Comparison of ENCODE assay signal across 8 mouse cellular contexts in the genomic region with DNA sequence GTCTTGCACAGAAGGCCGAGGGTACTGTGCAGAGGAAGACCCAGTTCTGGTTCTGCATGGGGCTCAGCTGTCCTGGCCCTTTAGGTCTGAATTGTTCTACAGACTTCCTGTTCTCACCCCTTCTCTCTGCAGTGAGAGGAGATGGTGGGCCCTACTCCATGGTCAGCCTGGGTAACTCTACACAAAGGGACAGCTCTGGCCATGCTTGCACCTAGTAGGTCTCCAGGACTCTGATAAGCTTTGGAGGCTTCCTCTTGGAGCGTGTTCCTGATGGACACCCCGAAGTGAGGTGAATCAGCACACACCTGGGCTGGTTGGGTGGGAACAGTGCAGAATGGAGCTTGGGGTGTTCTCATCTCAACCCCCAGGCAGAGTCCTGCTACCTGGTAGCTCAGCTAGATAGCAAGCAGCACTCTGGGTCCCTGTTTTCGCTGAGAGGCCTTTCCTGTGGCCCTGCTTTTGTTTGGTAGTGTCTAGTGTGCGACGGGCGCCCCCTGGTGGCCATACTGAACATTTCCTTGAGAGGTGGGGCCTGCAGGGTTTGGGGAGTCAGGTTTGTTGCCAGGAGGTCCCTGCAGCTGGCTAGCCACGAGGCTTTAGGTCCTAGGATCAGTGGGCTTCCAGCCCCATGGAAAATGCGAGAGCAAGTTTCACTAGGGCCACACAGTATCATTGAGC. TPM values are rescaled to one million over a fixed set of nuclear protein-coding genes. Genes with fewer than 3 reads are reported as not detected.
DNase-seq lines count a peak whose midpoint lies in the region; ATAC-seq lines count a peak whose summit lies in the region.

No protein-coding gene starts in this region.

- H3K4me3 ChIP-seq in intestine, embryonic 16.5 days (ENCODE audit: low read length) = no peak overlapping the region
- no peak overlapping the region for H3K4me3 ChIP-seq in midbrain, embryonic 11.5 days (ENCODE audit: low read depth, low read length)

- H3K9me3 ChIP-seq in intestine, embryonic 16.5 days (ENCODE audit: control insufficient read depth, low read length) = no peaks in the 10 kb centered on the region
- no peaks in the 10 kb centered on the region for H3K9me3 ChIP-seq in midbrain, embryonic 11.5 days (ENCODE audit: control insufficient read depth, low read length)

- peaks cover 29% of the 10 kb centered on the region for H3K4me1 ChIP-seq in intestine, embryonic 16.5 days (ENCODE audit: control insufficient read depth, insufficient read depth, low read length)
- H3K4me1 ChIP-seq in midbrain, embryonic 11.5 days (ENCODE audit: control insufficient read depth, insufficient read depth, low read length) = 0 out of 2 replicates have a peak, but pooled peaks cover 3% of the 10 kb centered on the region

- intact Hi-C loops in gastrocnemius, postnatal 36 days (cut with DNase I) = loop anchor here (1.0 to 10.0 kb wide), 2 partner anchors 72 to 162 kb away; no protein-coding TSS in a partner anchor
- intact Hi-C loops in left cerebral cortex, postnatal 25 days (cut with DNase I) = loop anchor here (1.0 to 10.0 kb wide), 2 partner anchors 72 to 142 kb away; no protein-coding TSS in a partner anchor

- 24% methylated on average over 9 of the region's 9 CpGs for WGBS in intestine, embryonic 16.5 days
- WGBS in midbrain, embryonic 11.5 days = 30% methylated on average over 9 of the region's 9 CpGs

- no peak overlapping the region for H3K4me2 ChIP-seq in intestine, embryonic 16.5 days (ENCODE audit: low read depth, low read length)
- H3K4me2 ChIP-seq in midbrain, embryonic 11.5 days = no peak overlapping the region

- ATAC-seq in intestine, embryonic 16.5 days = peak; percentile 45
- peak; percentile 86 for ATAC-seq in midbrain, embryonic 11.5 days (ENCODE audit: low FRiP score)

- H3K27me3 ChIP-seq in intestine, embryonic 16.5 days (replicated peaks; ENCODE audit: control insufficient read depth, insufficient read depth, low read length) = no peaks in the 10 kb centered on the region
- H3K27me3 ChIP-seq in midbrain, embryonic 11.5 days (ENCODE audit: control insufficient read depth, insufficient read depth, low read length) = no peaks in the 10 kb centered on the region

- H3K9ac ChIP-seq in intestine, embryonic 16.5 days (ENCODE audit: low read depth, low read length) = no peak overlapping the region
- peak overlapping the region; percentile 41 for H3K9ac ChIP-seq in midbrain, embryonic 11.5 days (ENCODE audit: low read length)

- no peak overlapping the region for H3K27ac ChIP-seq in intestine, embryonic 16.5 days (ENCODE audit: low read length)
- H3K27ac ChIP-seq in midbrain, embryonic 11.5 days (ENCODE audit: low read depth, low read length) = no peak overlapping the region

- peak; percentile 55 for DNase-seq in adrenal gland, adult 8-10 months
- DNase-seq in embryo, embryonic 11 days = peak; percentile 87
- peak; percentile 67 to 78 for DNase-seq in gastrocnemius, postnatal 36 days
- peak; percentile 73 to 84 for DNase-seq in left cerebral cortex, postnatal 25 days (ENCODE audit: low spot score in 2 of 2)
- peak; percentile 98 for DNase-seq in midbrain, embryonic 11.5 days (ENCODE audit: low spot score, missing footprints)
- peak; percentile 60 for DNase-seq in right cerebral cortex, postnatal 4 days
- peak; percentile 74 for DNase-seq in yolk sac, embryonic 10.5 days (ENCODE audit: low spot score)

- H3K36me3 ChIP-seq in intestine, embryonic 16.5 days (ENCODE audit: control insufficient read depth, insufficient read depth, low read length) = no peaks in the 10 kb centered on the region
- no peaks in the 10 kb centered on the region for H3K36me3 ChIP-seq in midbrain, embryonic 11.5 days (ENCODE audit: control insufficient read depth, insufficient read depth, low read length)

RNA-seq across cellular contexts. Expression of gene Gata5, which starts 12.5 kb away (rescaled TPM):
- under 1 TPM in 2 of 4 experiments, not detected in 2; 0.07 to 0.09 TPM for total RNA-seq in adrenal gland, adult 8-10 months (2022)
- total RNA-seq in gastrocnemius, postnatal 36 days (2021) = not detected
- 10.3 and 11.6 TPM in 2 replicates for polyA plus RNA-seq in intestine, embryonic 16.5 days (2015; fragmentation: Nextera tagmentation; extraction: Ambion mirVana)
- total RNA-seq in left cerebral cortex, postnatal 25 days (2021) = not detected
- not detected in 2 replicates for polyA plus RNA-seq in midbrain, embryonic 11.5 days (2014; fragmentation: Nextera tagmentation; extraction: Ambion mirVana)

RNA-seq across cellular contexts. Expression of gene Rbbp8nl, which starts 57.3 kb away (rescaled TPM):
- total RNA-seq in adrenal gland, adult 8-10 months (2022) = not detected
- total RNA-seq in gastrocnemius, postnatal 36 days (2021) = not detected
- 2.5 TPM in 2 replicates for polyA plus RNA-seq in intestine, embryonic 16.5 days (2015; fragmentation: Nextera tagmentation; extraction: Ambion mirVana)
- total RNA-seq in left cerebral cortex, postnatal 25 days (2021) = not detected
- polyA plus RNA-seq in midbrain, embryonic 11.5 days (2014; fragmentation: Nextera tagmentation; extraction: Ambion mirVana) = not detected in 2 replicates
